Mouse (Mus musculus) intestine, embryonic 14.5 days (tissue): ENCODE measurements around the gene Ugt1a1. TPM values are rescaled to one million over a fixed set of nuclear protein-coding genes. Genes with fewer than 3 reads are reported as not detected.
A peak's percentile ranks its signal among the peaks of the same experiment; 100 is the strongest.

ENCODE experiments used
- ATAC-seq: fragments of 200-750 bp; cut with Nextera tagmentation; replicated peaks from 2 replicates; pipeline ENCODE4 v1.8.0; 2017; ENCODE audit warnings: low read depth, moderate number of reproducible peaks, moderate TSS enrichment, moderate library complexity; ENCODE audit not compliant: low FRiP score, low TSS enrichment
- DNase-seq: peaks from one replicate; pipeline ENCODE4 v3.0.0-alpha.2; 2018; ENCODE audit warnings: low spot score
- H3K27ac ChIP-seq: fragments of 300-500 bp; sonication (generic); 2 replicates; pipeline ENCODE4 v1.5.1; 2014; ENCODE audit warnings: low read depth, mild to moderate bottlenecking, control low read depth
- H3K27me3 ChIP-seq: fragments of 300-500 bp; sonication (generic); replicated peaks from 2 replicates; pipeline ENCODE4 v1.6.1; 2014; ENCODE audit warnings: low read length, control low read depth; ENCODE audit not compliant: control insufficient read depth, insufficient read depth
- H3K36me3 ChIP-seq: fragments of 300-500 bp; sonication (generic); 2 replicates; pipeline ENCODE4 v1.6.1; 2014; ENCODE audit warnings: low read length, control low read depth; ENCODE audit not compliant: control insufficient read depth, insufficient read depth
- H3K4me1 ChIP-seq: fragments of 300-500 bp; sonication (generic); replicated peaks from 2 replicates; pipeline ENCODE4 v1.6.1; 2014; ENCODE audit warnings: low read length, control low read depth, mixed read lengths; ENCODE audit not compliant: control insufficient read depth, insufficient read depth
- H3K4me2 ChIP-seq: fragments of 300-500 bp; sonication (generic); 2 replicates; pipeline ENCODE4 v1.6.1; 2014; ENCODE audit warnings: low read length
- H3K4me3 ChIP-seq: fragments of 300-500 bp; sonication (generic); 2 replicates; pipeline ENCODE4 v1.5.1; 2014; ENCODE audit warnings: low read depth, low read length, control low read depth, mixed read lengths
- H3K9ac ChIP-seq: fragments of 300-500 bp; sonication (generic); 2 replicates; pipeline ENCODE4 v1.6.1; 2014; ENCODE audit warnings: mild to moderate bottlenecking, low read length
- H3K9me3 ChIP-seq: fragments of 300-500 bp; sonication (generic); 2 replicates; pipeline ENCODE4 v1.6.1; 2016; ENCODE audit warnings: low read length, control low read depth; ENCODE audit not compliant: control insufficient read depth
- WGBS: fragments of 180-500 bp; shearing (Covaris S2); extraction: QIAGEN DNeasy Blood & Tissue Kit; methylation state at CpG from one replicate; pipeline ENCODE4 v1.1.7; 2014; 5-methylcytosine and 5-hydroxymethylcytosine counted together
- polyA plus RNA-seq: library from polyadenylated mRNA; unstranded; fragments of >200 nt; fragmentation: Nextera tagmentation; extraction: Ambion mirVana; gene quantifications from 2 replicates; pipeline ENCODE4 v1.2.1, GENCODE M21; 2014

Ugt1a1 gene
- polyA plus RNA-seq, 1 experiment from 2014 or later = 3.3 TPM

- H3K27ac ChIP-seq = no peak overlapping the region
- WGBS = 84% methylated on average over 7 of the region's 7 CpGs
- no peak overlapping the region for H3K4me2 ChIP-seq
- DNase-seq = no peak
- no peak overlapping the region for H3K4me3 ChIP-seq
- H3K9me3 ChIP-seq = peaks cover 6% of the 10 kb centered on the region
- H3K27me3 ChIP-seq = no peaks in the 10 kb centered on the region
- H3K36me3 ChIP-seq = peaks cover 74% of the 10 kb centered on the region
- no peak for ATAC-seq
- no peaks in the 10 kb centered on the region; the same call in 1 of the 2 replicates for H3K4me1 ChIP-seq
- H3K9ac ChIP-seq = no peak overlapping the region
Observed at GRCm38 (mm10) chr1:88261706-88262105, 49.9 kb downstream of the Ugt1a1 start.

GRCm38 (mm10) chr1:88262255-88262654 lies 50.5 kb downstream of the Ugt1a1 start:
- H3K9ac ChIP-seq = no peak overlapping the region
- no peaks in the 10 kb centered on the region for H3K27me3 ChIP-seq
- H3K9me3 ChIP-seq = peaks cover 2% of the 10 kb centered on the region
- H3K4me1 ChIP-seq = no peaks in the 10 kb centered on the region; the same call in 1 of the 2 replicates
- no peak overlapping the region for H3K4me2 ChIP-seq
- no peak overlapping the region for H3K27ac ChIP-seq
- WGBS = 70% methylated on average over 4 of the region's 4 CpGs
- ATAC-seq = peak; percentile 3; the same call in 1 of the 2 replicates
- peaks cover 79% of the 10 kb centered on the region for H3K36me3 ChIP-seq
- no peak overlapping the region for H3K4me3 ChIP-seq
- peak; percentile 86 for DNase-seq

GRCm38 (mm10) chr1:88262961-88263360 lies 51.2 kb downstream of the Ugt1a1 start:
- ATAC-seq (no peak), DNase-seq (no peak)
- H3K4me3 ChIP-seq = no peak overlapping the region
- WGBS = 72% methylated on average over 6 of the region's 6 CpGs
- H3K9me3 ChIP-seq = no peaks in the 10 kb centered on the region
- no peak overlapping the region for H3K9ac ChIP-seq
- H3K27ac ChIP-seq = no peak overlapping the region
- no peaks in the 10 kb centered on the region; the same call in 1 of the 2 replicates for H3K4me1 ChIP-seq
- peaks cover 86% of the 10 kb centered on the region for H3K36me3 ChIP-seq
- H3K4me2 ChIP-seq = no peak overlapping the region
- no peaks in the 10 kb centered on the region for H3K27me3 ChIP-seq

GRCm38 (mm10) chr1:88263778-88264177 lies 52.0 kb downstream of the Ugt1a1 start:
- Histone ChIP-seq H3K27me3 (no peaks in the 10 kb centered on the region), H3K4me1 (no peaks in the 10 kb centered on the region; the same call in 1 of the 2 replicates), H3K4me2 (no peak overlapping the region), H3K9me3 (no peaks in the 10 kb centered on the region), H3K9ac (no peak overlapping the region), H3K4me3 (no peak overlapping the region), H3K36me3 (peaks cover 94% of the 10 kb centered on the region), H3K27ac (no peak overlapping the region)
- WGBS = 90% methylated on average over 5 of the region's 5 CpGs
- ATAC-seq (no peak), DNase-seq (no peak)

GRCm38 (mm10) chr1:88264237-88264868 lies 52.6 kb downstream of the Ugt1a1 start:
- Histone ChIP-seq H3K9me3 (no peaks in the 10 kb centered on the region), H3K27ac (no peak overlapping the region), H3K4me2 (no peak overlapping the region), H3K4me1 (no peaks in the 10 kb centered on the region; the same call in 1 of the 2 replicates), H3K27me3 (no peaks in the 10 kb centered on the region), H3K36me3 (peaks cover 100% of the 10 kb centered on the region), H3K9ac (no peak overlapping the region), H3K4me3 (no peak overlapping the region)
- WGBS = 87% methylated on average over 7 of the region's 7 CpGs
- DNase-seq (no peak), ATAC-seq (no peak)

GRCm38 (mm10) chr1:88264869-88265240 lies 53.1 kb downstream of the Ugt1a1 start:
- DNase-seq (no peak), ATAC-seq (no peak)
- Histone ChIP-seq H3K36me3 (peaks cover 100% of the 10 kb centered on the region), H3K27ac (no peak overlapping the region), H3K4me1 (no peaks in the 10 kb centered on the region; the same call in 1 of the 2 replicates), H3K9me3 (no peaks in the 10 kb centered on the region), H3K9ac (no peak overlapping the region), H3K4me3 (no peak overlapping the region), H3K4me2 (no peak overlapping the region), H3K27me3 (no peaks in the 10 kb centered on the region)
- WGBS = 79% methylated on average over 4 of the region's 4 CpGs

- Histone ChIP-seq H3K27me3 (no peaks in the 10 kb centered on the region), H3K9me3 (no peaks in the 10 kb centered on the region), H3K27ac (no peak overlapping the region), H3K9ac (no peak overlapping the region), H3K4me3 (no peak overlapping the region), H3K4me1 (no peaks in the 10 kb centered on the region; the same call in 1 of the 2 replicates), H3K36me3 (peaks cover 91% of the 10 kb centered on the region), H3K4me2 (no peak overlapping the region)
- DNase-seq (no peak), ATAC-seq (no peak)
- 91% methylated on average over 13 of the region's 13 CpGs for WGBS
Observed at GRCm38 (mm10) chr1:88266123-88266522, 54.4 kb downstream of the Ugt1a1 start.

- 93% methylated on average over 6 of the region's 6 CpGs for WGBS
- no peak for ATAC-seq
- H3K9ac ChIP-seq = no peak overlapping the region
- DNase-seq = no peak
- H3K4me2 ChIP-seq = no peak overlapping the region
- no peak overlapping the region for H3K4me3 ChIP-seq
- peaks cover 91% of the 10 kb centered on the region for H3K36me3 ChIP-seq
- no peak overlapping the region for H3K27ac ChIP-seq
- H3K4me1 ChIP-seq = no peaks in the 10 kb centered on the region; the same call in 1 of the 2 replicates
- no peaks in the 10 kb centered on the region for H3K9me3 ChIP-seq
- no peaks in the 10 kb centered on the region for H3K27me3 ChIP-seq
Observed at GRCm38 (mm10) chr1:88267489-88267888, 55.7 kb downstream of the Ugt1a1 start.

GRCm38 (mm10) chr1:88268070-88268469 lies 56.3 kb downstream of the Ugt1a1 start:
- Histone ChIP-seq H3K4me1 (no peaks in the 10 kb centered on the region), H3K4me3 (no peak overlapping the region), H3K9me3 (no peaks in the 10 kb centered on the region), H3K27me3 (no peaks in the 10 kb centered on the region), H3K9ac (no peak overlapping the region), H3K36me3 (peaks cover 91% of the 10 kb centered on the region), H3K4me2 (no peak overlapping the region), H3K27ac (no peak overlapping the region)
- no peak for DNase-seq
- no peak for ATAC-seq
- WGBS = 88% methylated on average over 6 of the region's 6 CpGs
